Mouse (Mus musculus): ENCODE data around the gene Pld3.

Pld3 gene

DNA sequence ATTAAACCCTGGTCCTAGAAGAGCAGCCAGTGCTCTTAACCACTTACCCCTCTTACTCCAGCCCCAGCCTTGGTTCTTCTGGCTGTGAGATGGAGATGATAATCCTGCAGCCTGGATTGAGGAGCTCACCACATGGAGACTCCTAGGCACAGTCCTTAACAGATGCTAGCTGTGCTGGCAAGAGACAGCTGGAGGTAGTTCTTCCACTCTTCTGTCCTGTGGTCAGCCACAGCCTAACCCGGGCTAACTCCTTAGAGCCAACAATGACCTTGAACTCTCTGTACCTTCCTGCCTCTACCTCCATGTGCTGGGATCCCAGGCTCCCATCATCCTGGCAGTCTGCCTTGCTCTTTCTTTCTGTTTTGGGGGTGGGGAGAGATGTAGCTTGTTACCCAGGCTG is 8.0 kb upstream of the Pld3 start:
- no peak for DNase-seq

DNA sequence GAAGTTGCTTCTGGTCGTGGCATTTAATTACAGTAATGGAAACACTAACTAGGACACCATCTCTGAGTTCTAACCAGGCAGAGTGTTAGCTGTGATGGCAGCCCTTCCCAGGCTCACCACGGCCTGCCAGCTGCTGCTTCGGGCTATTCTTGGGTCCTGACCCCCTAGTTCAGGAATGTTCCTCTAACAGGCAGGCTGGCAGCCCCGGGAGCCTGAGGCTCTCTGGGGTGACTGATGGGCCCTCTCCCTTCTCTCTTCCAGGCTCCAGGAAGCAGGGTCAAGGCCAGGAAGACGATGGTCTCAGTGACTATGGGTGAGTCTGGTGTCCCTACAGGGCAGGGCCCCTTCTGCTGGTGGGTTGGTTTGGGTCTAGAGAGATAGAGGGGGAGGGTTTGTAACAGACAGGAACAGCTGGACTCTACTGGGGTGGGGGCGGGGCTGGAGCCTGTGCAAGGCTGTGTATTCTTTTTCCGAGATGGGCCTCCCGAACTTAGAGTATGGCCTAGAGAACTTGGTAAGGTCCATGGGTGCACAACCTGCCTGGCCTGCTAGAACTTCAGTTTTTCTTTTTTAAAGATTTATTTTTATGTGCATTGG is 7.4 kb upstream of the Pld3 start:
- DNase-seq: no peak

DNA sequence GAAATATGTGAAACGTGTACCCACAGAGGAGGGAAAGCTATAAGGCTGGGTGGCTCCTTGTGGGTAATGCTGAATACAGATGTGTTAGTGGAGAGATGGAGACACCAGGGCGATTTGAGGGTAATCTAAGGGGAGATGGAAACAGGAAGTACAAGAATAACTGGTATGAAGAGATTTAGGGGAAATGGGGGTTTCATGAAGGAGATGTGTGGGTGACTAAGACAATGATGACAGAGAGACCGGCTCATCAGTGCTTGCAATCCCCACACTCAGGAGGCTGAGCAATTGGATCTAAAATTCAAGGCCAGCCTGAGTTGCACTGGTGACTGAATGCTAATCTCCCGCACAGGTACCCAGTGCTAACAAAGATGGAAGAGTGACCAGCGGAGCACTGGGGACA is 948 bp downstream of the Pld3 start:
- no peak for DNase-seq

DNA sequence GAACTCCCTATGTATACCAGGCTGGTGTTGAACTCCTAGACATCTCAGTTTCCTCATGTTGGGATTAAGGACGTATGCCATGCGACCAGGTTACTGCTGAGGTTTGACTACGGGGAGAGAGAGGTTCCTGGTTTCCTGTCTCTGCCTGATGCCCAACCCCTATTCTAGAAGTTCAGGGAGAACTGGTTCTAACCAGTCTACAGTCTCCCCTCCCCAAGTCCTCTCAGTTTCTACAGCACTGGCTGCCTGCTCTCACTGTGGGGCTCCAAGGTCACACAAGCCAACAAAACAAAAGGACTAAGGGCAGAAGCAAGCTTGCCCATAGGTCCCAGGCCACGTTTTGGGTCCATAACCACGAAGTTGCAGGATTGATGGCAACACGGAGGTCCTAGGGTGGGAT is 3.4 kb downstream of the Pld3 start:
- DNase-seq: no peak

DNA sequence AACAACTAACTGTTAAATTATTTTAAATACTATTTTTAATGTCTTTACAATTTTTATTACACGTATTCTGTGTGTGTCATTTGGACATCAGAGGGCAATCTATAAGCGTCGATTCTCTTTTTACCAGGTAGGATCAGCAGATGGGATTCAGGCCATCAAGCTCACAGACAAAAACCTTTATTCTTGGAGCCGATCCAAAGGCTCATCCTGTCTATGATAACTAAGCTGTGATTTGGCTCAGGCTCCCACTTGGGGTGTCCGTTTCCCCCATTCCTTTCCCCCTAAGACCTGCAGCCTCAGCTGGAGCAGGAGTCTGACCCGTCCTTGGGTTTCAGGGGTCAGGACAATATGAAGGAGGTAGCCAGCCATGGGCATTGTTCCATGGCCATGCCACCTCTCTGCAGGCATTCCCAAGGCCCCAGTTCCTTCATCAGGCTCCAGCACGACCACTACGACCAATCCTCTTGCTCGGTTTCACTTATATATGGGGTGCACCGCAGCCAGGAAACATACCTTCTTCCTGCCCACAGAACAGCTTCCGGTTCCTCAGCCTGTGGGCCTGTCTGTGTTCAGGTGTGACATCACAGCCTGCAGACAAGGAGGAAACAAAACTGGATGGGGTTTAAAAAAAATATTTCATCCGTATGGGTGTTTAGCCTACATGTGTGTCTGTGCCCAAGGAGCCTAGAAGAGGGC is 8.2 kb downstream of the Pld3 start:
- DNase-seq: no peak

DNA sequence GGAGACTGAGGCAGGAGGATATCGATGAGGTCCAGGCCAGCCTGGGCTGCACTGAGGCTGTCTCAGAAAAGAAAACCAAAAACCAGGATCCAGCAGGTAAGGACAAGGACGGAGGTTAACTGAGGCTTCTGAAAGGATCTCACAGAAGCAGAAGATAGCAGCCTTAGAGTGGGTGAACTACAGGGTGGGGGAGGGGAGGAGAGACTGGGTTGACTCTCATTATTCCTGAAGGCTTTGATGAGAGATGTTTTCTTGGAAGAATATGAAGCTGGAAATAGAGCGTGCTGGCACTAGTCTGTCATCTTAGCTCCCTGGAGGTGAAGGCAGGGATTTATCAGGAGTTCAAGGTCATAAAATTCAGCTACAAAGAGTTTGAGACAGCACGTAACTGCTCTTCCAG is 9.2 kb downstream of the Pld3 start:
- no peak for DNase-seq

DNA sequence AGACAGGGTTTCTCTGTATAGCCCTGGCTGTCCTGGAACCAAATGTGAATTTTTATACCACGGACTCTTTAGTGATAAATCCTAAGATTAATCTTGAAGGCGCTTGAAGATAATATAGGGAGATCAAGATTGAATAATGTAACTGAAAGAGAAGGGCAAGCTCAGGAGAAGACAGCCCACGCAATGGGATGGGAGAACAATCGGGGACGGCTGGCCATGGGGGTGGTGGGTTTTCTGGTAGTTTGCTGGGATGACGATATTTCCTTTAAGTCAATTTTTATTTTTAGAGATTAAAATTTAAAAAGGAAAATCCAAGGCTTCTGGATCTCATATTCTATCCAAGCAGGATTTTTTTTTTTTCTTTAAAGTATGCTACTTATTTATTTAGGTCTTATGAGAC is 10.0 kb downstream of the Pld3 start:
- DNase-seq: no peak

DNA sequence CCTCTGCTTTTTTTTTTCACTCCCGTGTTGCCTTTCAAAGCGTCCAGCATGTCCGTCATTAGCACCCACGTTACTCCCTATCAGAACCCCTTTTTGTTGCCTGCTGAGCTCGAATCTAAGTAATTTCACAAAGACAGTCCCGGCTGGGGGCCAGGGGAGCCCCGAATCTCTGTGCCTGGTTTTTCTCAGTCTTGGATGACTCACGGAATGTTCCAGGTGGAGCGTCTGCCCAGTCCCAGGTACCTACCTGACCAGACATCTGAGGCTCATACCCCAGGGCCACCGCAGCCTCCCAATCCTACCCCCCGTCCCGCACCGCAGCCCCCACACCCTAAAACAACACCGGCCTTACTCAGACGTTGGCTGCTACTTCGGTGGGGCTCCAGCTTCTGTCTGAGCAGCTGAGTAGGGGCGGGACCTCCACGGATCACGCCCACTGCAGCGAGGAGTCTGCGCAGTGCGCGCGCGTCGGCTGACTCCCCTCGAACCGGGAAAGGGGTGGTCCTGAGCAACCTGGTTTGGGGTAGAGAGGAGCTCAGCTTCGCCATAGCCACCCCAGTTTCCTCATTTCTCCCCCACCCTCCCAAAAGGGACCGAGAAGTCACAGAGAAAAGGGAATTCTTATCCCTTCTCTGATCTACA is 10.5 kb downstream of the Pld3 start:
- DNase-seq: peak; percentile 92

DNA sequence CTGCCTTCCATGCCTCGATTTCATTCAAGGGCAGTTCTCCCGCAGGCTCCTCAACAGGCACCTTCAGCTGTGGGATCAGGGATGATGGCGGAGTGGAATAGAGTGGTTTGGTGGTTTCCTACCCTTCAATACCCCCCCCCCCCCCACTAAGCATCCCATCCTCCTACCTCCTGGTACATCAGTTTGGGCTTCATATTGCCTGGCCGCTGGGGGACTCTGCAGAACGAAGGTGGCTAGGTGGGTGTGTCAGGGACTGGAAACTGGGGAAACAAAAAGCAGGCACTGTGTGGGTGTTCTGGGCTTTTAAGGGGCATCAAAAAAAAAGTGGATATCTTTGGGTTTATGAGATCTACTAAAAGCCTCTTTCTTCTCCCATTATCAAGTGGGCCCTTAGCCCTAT is 11.1 kb downstream of the Pld3 start:
- no peak for DNase-seq

DNA sequence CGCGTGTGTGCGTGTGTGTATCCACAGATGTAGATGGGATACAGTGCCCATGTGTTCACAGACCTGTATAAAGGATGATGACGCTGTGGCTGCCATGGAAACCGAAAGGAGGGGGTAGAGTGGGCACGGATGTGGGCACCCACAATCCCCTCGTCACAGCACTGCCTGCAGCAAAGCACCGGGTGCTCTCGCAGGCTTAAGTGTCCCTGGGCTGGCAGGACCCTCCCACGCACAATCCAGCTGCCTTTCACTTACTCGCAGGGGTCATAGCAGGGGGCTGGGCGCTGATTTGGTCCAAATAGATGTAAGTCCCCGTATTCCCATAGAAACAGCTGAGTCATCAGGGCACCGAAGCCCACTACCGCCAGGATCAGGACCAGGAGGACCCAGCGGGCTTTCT is 11.6 kb downstream of the Pld3 start:
- DNase-seq: peak; percentile 89

DNA sequence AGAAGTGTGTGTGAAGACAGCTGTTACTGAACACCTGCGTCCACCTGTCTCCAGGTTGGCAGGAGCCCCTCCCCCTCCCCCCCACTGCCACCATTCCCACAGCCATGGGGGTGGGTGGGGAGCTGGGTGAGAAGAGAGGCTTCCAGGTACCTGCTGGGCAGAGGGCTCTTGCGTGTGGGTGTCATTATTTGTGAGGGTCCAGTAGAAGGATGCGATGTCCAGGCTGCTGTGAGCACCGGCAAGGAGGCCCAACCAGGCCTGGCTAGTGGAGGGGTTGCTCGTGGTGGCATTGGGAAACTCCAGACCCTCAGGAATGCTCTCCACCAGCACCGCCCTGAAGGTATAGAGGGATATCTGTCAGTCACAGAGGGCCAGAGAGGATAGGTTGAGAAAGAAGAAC is 12.1 kb downstream of the Pld3 start:
- no peak for DNase-seq

DNA sequence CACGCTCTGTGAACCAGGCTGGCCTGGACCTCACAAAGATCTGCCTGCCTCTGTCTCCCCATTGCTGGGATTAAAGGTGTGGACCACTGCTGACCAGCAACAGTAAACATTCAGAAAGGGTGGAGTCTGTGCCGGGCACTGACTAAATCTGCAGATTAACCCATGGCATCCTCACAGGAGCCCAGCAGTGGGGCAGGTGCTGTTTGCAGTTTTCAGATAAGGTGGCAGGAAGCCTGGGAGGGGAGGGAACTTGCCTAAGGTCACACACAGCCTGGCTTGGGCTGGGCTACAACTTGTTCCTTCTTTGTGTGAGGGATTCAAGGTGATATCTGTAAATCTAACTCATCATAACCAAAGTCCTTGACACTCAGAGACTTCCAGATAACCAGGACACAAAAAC is 12.5 kb downstream of the Pld3 start:
- DNase-seq: no peak

DNA sequence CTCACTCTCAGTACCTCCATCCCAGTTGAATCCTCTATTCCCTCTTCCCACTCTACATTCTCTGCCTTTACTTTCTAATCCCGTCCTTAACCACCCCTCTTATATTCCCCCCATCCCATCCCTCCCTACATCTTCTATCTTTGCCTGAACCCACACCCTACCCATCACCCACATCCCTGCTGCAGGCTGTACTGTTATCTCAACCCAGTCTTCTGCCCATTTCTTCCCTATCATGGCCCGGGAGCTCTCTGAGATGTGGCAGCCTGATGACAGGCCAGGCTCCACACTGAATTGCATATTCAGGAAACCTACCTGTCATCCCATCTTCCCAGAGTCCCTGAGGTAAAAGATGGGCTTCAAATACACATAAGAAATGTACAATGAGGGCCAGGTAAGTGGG is 14.2 kb downstream of the Pld3 start:
- no peak for DNase-seq

DNA sequence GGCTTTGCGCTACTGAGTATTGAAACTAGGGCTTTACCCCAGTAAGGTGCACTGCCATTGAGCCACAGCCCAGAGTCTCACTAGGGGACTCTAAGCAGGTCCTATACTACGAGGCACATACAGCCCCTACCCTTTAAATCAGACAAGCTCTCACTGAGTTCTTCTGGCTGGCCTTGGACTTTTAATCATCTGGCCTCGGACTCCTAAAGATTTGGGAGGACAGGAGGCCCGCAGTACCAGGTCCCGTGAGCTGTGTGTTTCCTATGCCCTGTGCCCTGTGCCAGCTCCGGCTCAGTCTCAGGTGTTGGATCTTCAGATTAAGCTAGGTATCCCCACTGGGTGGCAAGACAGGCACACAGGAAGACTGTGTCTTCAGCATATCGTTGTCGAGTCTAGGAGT is 15.0 kb downstream of the Pld3 start:
- no peak for DNase-seq

DNA sequence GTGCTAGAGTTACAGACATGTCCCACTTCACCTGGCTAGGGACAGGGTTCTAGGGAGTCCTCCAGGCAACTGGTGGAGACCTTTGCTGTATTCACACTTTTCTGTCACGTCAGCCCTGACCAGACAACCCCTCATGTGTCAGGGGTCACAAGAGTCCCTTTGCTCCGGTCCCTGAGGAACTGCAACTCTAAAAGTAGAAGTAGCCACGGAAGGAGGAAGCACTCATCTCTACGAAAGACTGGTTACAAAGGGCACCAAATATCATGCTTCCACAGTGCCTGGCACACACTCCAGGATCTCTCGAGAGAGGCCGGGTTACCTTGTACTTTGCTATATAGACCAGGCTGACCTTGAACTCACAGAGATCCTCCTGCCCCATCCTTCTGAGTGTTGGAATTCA is 16.4 kb downstream of the Pld3 start:
- DNase-seq: no peak

DNA sequence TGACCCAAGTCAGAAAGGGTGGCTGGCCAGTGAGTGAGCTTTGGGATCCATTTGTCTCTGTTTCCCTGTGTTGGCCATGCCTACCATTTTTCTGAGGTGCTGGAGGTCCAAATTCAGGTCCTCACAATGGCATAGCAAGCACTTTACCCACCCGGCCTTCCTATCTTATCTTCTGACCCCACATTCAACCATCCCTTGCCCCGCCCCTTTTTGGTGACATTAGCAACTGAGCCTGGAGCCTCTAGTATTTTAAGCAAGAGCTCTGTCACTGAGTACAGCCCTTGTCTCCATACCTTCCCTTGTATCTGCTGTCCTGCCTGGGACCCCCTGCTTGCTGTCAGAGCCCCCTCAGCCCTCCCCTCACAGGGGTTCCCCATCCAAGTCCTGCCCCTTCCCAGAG is 17.6 kb downstream of the Pld3 start:
- DNase-seq: no peak

DNA sequence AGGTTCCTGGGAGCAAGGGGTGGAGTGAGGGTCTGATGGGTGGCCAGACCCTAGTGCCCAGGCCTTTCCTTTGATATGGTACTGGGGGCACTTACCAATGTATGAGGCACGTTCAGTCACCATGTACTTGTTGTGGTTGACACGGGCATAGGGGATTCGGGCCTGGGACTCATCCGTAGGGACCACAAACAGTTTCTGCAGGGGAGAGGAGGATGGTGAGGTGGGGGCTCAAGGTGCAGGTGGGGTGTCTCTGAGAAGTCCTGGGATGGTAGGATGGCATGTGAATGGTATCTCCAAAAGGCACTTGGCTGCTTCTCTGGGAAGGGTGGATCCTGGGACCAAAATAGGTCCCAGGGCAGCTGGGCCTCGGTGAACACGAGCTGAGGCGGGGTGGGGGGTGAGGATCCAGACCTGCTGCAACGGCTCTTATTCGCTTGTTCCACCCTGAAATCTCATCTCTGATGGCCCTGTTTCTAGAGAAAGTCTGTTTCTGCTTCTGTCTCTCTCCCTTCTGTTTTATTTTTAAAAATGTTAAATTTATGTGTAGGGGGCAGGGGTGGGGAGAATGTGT is 20.5 kb downstream of the Pld3 start:
- no peak for DNase-seq

DNA sequence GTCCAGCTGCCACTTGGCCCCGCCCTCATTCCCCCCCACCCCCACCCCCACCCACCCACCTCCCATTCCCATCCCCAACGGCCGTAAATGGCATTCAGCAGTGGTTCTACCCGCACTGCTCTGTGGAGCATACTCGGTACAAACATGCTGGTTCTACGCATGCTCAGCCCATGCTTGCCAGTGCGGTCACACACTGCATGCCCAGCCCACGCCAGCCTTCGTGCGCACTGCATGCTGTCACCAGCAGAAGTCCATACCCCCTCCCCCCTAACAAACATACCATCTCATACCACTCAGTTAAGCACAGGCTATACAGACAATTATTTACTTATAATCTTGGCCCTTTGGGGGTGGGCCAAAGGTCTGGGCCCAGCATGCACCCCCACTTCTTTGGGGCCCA is 21.3 kb downstream of the Pld3 start:
- no peak for DNase-seq

DNA sequence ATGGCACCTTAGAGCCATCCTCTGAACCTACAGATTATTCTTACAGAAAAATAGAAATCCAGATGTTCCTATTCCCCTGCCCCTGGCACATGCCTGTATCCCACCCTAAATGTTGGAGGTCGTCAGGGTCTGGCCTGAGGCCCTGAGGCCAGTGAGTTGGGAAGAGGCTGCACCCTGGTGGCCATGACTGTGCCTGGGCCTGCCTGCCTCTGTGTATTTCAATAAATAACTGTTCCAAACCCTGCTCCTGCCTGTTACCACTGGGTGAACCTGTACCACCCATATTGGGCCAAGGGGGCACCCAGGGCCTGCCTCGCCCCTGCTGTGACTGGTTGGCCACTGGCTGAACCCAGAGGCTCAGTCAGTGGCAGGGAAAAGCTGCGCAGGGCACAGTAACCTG is 22.1 kb downstream of the Pld3 start:
- DNase-seq: no peak

DNA sequence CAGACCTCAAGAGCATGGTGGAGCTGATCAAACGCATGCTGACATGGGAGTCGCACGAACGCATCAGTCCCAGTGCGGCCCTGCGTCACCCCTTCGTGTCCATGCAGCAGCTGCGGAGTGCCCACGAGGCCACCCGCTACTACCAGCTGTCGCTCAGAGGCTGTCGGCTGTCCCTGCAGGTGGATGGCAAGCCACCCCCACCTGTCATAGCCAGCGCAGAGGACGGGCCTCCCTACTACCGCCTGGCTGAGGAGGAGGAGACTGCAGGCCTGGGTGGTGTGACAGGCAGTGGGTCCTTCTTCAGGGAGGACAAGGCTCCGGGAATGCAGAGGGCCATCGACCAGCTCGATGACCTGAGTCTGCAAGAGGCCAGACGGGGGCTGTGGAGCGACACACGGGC is 23.9 kb downstream of the Pld3 start:
- no peak for DNase-seq

DNA sequence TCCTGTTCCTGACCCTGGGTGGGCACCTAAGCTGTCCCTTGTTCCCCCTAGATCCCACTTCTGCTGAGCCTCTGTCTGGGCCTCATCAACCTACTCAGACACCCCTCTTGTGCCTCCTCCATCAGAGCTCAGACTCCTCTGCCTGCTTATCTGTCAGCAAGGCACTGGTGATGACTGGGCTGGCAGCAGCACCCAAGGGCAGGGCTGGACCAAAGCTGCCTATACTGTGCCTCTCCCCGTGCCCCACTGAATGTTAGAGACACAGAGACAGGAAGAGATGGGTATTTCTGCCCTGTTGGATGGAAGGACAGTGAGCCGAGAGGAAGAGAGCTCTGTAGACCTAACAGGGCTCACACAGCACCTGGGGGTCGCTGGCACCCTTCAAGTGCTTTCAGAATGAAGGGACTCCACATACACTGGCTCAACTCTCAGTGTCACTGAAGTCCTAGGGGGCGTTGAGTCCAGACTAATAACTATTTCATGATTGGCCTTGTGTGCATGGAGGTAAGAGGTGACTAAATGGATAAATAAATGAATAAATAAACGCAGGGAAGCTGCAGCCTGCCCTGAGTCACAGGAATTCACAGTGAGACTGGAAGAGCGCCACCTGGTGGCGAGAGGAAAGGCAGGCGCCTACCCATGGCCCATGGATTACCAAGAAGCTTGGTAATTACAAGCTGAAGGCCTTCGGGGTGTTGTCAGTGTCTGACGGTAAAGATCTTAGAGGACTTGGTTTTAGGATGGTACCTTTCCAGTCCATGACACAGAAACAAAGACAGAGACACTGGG is 26.8 kb downstream of the Pld3 start:
- DNase-seq: peak; percentile 72

DNA sequence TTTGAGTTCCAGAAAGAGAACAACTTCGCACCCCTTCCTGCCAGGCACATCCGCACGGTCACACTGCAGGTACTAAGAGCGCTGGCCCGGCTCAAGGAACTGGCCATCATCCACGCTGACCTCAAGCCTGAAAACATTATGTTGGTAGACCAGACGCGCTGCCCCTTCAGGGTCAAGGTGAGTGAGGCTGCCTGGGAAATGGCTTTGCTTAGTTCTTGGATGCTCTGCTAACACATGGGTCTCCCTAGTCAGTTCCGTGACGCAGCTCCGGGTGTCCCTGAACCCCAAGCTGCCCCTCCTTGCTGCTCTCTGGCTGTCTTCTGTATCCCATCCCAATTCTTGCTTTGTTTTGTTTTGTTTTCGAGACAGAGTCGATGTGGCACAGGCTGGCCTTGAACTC is 29.2 kb downstream of the Pld3 start:
- no peak for DNase-seq

DNA sequence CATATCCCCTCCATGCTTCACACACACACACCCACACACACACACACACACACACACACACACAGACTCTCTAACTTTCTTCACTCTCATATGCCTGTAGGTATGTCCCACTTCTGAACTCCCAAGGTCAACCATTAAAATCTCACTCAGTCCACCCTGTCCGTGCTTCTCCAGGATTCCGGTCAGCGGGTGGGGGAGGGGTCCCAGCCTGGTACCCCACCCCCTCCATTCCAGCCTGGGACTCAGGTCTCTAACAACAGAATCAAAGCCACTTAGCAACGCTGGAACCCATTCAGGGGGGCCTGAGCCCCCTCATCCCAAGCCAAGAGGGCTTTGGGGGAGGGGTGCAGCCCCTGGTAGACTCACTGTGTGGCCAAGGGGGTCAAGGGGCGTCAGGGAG is 30.1 kb downstream of the Pld3 start, which contains the start of gene Hipk4:
Hipk4 (plus strand) TSS at position 301 of the 400 bp plus-strand sequence.
- no peak for DNase-seq

DNA sequence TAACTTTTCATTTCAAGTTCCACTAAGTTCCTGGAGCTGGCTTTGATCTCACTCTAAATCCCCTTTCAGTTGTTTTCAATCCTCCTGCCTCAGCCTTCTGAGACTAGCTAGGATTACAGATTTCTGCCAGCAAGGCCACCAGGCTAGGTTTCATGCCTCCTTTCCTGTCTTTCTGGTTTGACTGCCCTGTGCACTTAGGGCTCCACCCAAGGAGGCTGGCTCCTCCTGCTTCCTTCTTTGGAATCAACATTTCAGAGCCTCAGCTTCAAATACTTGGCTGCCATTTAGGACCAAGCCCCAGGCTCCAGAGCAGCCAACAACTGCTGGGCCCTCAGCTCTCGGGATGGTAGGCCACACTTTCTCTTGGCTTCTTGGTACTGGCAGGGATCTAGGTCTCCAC is 32.4 kb downstream of the Pld3 start:
- DNase-seq: no peak

Measured in right cerebral cortex, postnatal 25 days (tissue).